Mouse (Mus musculus) cortical plate, adult 2 months (tissue): ENCODE results near the gene Sulf2.

Experiments used
- CTCF ChIP-seq: fragments of 200-500 bp; IDR thresholded peaks from 2 replicates; pipeline ENCODE4 v1.5.1; 2011; ENCODE audit warnings: mild to moderate bottlenecking, control low read depth, low read length; ENCODE audit not compliant: insufficient read depth; ENCODE audit errors: extremely low read depth
- POLR2A ChIP-seq: fragments of 200-500 bp; IDR thresholded peaks from 2 replicates; pipeline ENCODE4 v1.6.1; 2011; ENCODE audit warnings: mild to moderate bottlenecking, low read length, control low read depth; ENCODE audit not compliant: insufficient read depth; ENCODE audit errors: extremely low read depth

GRCm38 (mm10) chr2:166167387-166167786, 11.9 kb upstream of the Sulf2 start:
- no peak for TF ChIP-seq CTCF
- TF ChIP-seq POLR2A = no peak
